Comparison of ENCODE assay signal across 12 mouse cellular contexts in the genomic region with DNA sequence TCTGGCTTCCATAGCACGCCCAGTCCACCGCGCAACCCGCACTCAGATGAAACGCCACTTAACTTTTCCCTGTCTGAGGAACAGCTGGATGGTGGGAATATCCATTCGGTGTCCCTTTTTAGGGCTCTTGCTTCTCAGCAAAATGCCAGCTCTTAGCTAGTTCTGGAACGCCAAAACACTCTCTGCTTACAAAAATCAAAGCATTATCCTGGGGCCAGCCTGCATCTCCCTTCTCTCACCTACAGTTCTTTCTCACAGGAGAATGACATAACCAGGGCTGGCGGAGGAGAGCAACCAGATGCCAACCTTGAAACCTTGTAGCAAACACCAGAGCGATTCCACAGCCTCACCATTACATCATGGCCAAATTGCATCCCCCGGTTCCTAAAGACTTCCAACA.
DNase-seq lines count a peak whose midpoint lies in the region; ATAC-seq and TF ChIP-seq lines count a peak whose summit lies in the region.
"Had no signal": no experiment of that assay in that cellular context is flagged by ENCODE, and none has a peak within 500 bp of the region (broad histone marks: within the 10 kb centered on the region; RNA-seq: fewer than 3 reads in every experiment).

No protein-coding gene starts in this region.

- TF ChIP-seq CTCF in hindbrain, postnatal 0 days (IDR thresholded peaks at IDR 0.05; ENCODE audit: low read depth), result no peak

- no peak overlapping the region for H3K27ac ChIP-seq in forebrain, embryonic 12.5 days
- 0 out of 2 replicates have a peak overlapping the region, but pooled peaks have one; percentile 20 for H3K27ac ChIP-seq in hindbrain, postnatal 0 days
- H3K27ac ChIP-seq in neural tube, embryonic 14.5 days (ENCODE audit: low read depth, low read length), result no peak overlapping the region
- H3K27ac ChIP-seq: liver, embryonic 13.5 days had no signal

- no peak for ATAC-seq in forebrain, embryonic 12.5 days (ENCODE audit: low FRiP score)
- no peak for ATAC-seq in hindbrain, postnatal 0 days
- ATAC-seq in neural tube, embryonic 14.5 days (ENCODE audit: low read depth), result no peak

- 80% methylated on average over 10 of the region's 10 CpGs for WGBS in forebrain, embryonic 12.5 days
- 62% methylated on average over 10 of the region's 10 CpGs for WGBS in hindbrain, postnatal 0 days
- WGBS in neural tube, embryonic 14.5 days, result 80% methylated on average over 10 of the region's 10 CpGs

- no peaks in the 10 kb centered on the region for H3K27me3 ChIP-seq in forebrain, embryonic 12.5 days
- H3K27me3 ChIP-seq in hindbrain, postnatal 0 days (ENCODE audit: insufficient read depth, low read length), result no peaks in the 10 kb centered on the region
- H3K27me3 ChIP-seq in neural tube, embryonic 14.5 days (ENCODE audit: control insufficient read depth, insufficient read depth, low read length), result no peaks in the 10 kb centered on the region

- peak overlapping the region; percentile 36; the same call in 1 of the 2 replicates for H3K9ac ChIP-seq in forebrain, embryonic 12.5 days
- H3K9ac ChIP-seq in hindbrain, postnatal 0 days (replicated peaks; ENCODE audit: low read length), result 0 out of 2 replicates have a peak overlapping the region, but pooled peaks have one; percentile 13
- no peak overlapping the region for H3K9ac ChIP-seq in neural tube, embryonic 14.5 days (replicated peaks; ENCODE audit: low read depth, low read length)
- H3K9ac ChIP-seq: liver, embryonic 13.5 days had no signal

- H3K36me3 ChIP-seq in forebrain, embryonic 12.5 days (replicated peaks), result no peaks in the 10 kb centered on the region
- no peaks in the 10 kb centered on the region for H3K36me3 ChIP-seq in hindbrain, postnatal 0 days (ENCODE audit: insufficient read depth, low read length)
- H3K36me3 ChIP-seq in neural tube, embryonic 14.5 days (ENCODE audit: control insufficient read depth, insufficient read depth, low read length), result no peaks in the 10 kb centered on the region
- H3K36me3 ChIP-seq: liver, embryonic 13.5 days had no signal

- peak; percentile 22 for DNase-seq in right cerebral cortex, adult 18-20 months
- DNase-seq in right cerebral cortex, postnatal 4 days, result no peak
- no peak for DNase-seq in hindbrain, postnatal 0 days (ENCODE audit: low spot score)
- no peak for DNase-seq in ovary, postnatal 36 days (ENCODE audit: low spot score)
- no peak for DNase-seq in cerebellum, adult 11-12 months
- no peak for DNase-seq in thymus, postnatal 10 days (ENCODE audit: low spot score in 2 of 2)
- DNase-seq: adrenal gland, adult 8-10 months; gastrocnemius, postnatal 14 days; heart, postnatal 14 days; liver, embryonic 13.5 days had no signal

- H3K4me3 ChIP-seq in forebrain, embryonic 12.5 days (replicated peaks), result peak overlapping the region; percentile 31
- peak overlapping the region; percentile 36 for H3K4me3 ChIP-seq in hindbrain, postnatal 0 days (ENCODE audit: low read length)
- peak overlapping the region; percentile 25 for H3K4me3 ChIP-seq in neural tube, embryonic 14.5 days (ENCODE audit: low read depth, low read length)
- H3K4me3 ChIP-seq: liver, embryonic 13.5 days had no signal

- H3K9me3 ChIP-seq in forebrain, embryonic 12.5 days, result no peaks in the 10 kb centered on the region
- H3K9me3 ChIP-seq in hindbrain, postnatal 0 days (ENCODE audit: low read length), result no peaks in the 10 kb centered on the region
- no peaks in the 10 kb centered on the region for H3K9me3 ChIP-seq in neural tube, embryonic 14.5 days (ENCODE audit: control insufficient read depth, low read length)
- H3K9me3 ChIP-seq: liver, embryonic 13.5 days had no signal

- H3K4me1 ChIP-seq in forebrain, embryonic 12.5 days, result peaks cover 31% of the 10 kb centered on the region
- peaks cover 15% of the 10 kb centered on the region; the same call in 1 of the 2 replicates for H3K4me1 ChIP-seq in hindbrain, postnatal 0 days (ENCODE audit: insufficient read depth, low read length)
- H3K4me1 ChIP-seq in neural tube, embryonic 14.5 days (ENCODE audit: control insufficient read depth, insufficient read depth, low read length), result peaks cover 19% of the 10 kb centered on the region; the same call in 1 of the 2 replicates
- H3K4me1 ChIP-seq: liver, embryonic 13.5 days had no signal

- H3K4me2 ChIP-seq in forebrain, embryonic 12.5 days, result peak overlapping the region; percentile 53
- H3K4me2 ChIP-seq in hindbrain, postnatal 0 days (ENCODE audit: low read depth, low read length), result peak overlapping the region; percentile 61
- H3K4me2 ChIP-seq in neural tube, embryonic 14.5 days (ENCODE audit: low read depth, low read length), result peak overlapping the region; percentile 52
- H3K4me2 ChIP-seq: liver, embryonic 13.5 days had no signal
